Comparison of ENCODE assay signal across 8 mouse cellular contexts in the genomic region with DNA sequence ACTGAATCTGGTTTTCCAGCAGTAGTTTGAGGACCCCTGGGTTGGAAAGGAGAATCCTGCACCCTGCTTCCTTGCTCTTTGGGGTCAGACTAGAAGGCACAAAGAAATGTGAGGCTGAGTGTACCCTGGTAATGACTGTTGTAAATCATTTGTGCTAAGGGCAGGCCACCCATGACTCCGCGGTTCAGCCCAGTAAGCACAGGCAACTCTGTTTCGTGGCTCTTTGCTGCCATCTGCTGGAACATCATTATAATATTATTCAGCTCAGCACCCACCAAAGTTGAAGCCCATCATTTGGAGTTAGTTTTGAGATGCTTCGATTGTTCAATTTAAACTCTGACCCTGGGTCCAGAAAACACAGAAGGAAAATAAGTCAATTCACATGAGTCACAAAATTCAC. TPM values are rescaled to one million over a fixed set of nuclear protein-coding genes. Genes with fewer than 3 reads are reported as not detected.
DNase-seq lines count a peak whose midpoint lies in the region; ATAC-seq and TF ChIP-seq lines count a peak whose summit lies in the region.
"Had no signal": no experiment of that assay in that cellular context is flagged by ENCODE, and none has a peak within 500 bp of the region (broad histone marks: within the 10 kb centered on the region; RNA-seq: fewer than 3 reads in every experiment).

No protein-coding gene starts in this region.

- no peak overlapping the region for H3K9ac ChIP-seq in MEL (ENCODE audit: control insufficient read depth, low read depth, low read length, poor library complexity, severe bottlenecking)
- no peak overlapping the region for H3K9ac ChIP-seq in kidney, embryonic 16.5 days (replicated peaks; ENCODE audit: low read length)
- no peak overlapping the region for H3K9ac ChIP-seq in lung, embryonic 16.5 days (ENCODE audit: low read length)
- H3K9ac ChIP-seq: limb, embryonic 12.5 days had no signal

- H3K4me1 ChIP-seq in MEL (ENCODE audit: control insufficient read depth in 1 of 2, insufficient read depth in 2 of 2, low read length in 2 of 2) = no peaks in the 10 kb centered on the region
- H3K4me1 ChIP-seq in kidney, embryonic 16.5 days (ENCODE audit: insufficient read depth, low read length) = peaks cover 14% of the 10 kb centered on the region; the same call in 1 of the 2 replicates
- no peaks in the 10 kb centered on the region for H3K4me1 ChIP-seq in lung, embryonic 16.5 days (replicated peaks; ENCODE audit: control insufficient read depth, insufficient read depth, low read length)
- H3K4me1 ChIP-seq: limb, embryonic 12.5 days had no signal

- no peaks in the 10 kb centered on the region; a peak in 2 of 4 replicates for H3K27me3 ChIP-seq in MEL (ENCODE audit: control insufficient read depth in 1 of 2, insufficient read depth in 2 of 2, low read length in 2 of 2)
- no peaks in the 10 kb centered on the region; the same call in 1 of the 2 replicates for H3K27me3 ChIP-seq in kidney, embryonic 16.5 days (ENCODE audit: insufficient read depth, low read length)
- no peaks in the 10 kb centered on the region; the same call in 1 of the 2 replicates for H3K27me3 ChIP-seq in lung, embryonic 16.5 days (ENCODE audit: control insufficient read depth, insufficient read depth, low read depth, low read length)

- no peak for TF ChIP-seq POLR2A in MEL (IDR thresholded peaks at IDR 0.05; ENCODE audit: control insufficient read depth in 1 of 2, insufficient read depth in 1 of 2, low read depth in 1 of 2, low read length in 2 of 2, poor library complexity in 1 of 2)

- TF ChIP-seq EP300 in MEL (IDR thresholded peaks at IDR 0.05; ENCODE audit: low read depth in 1 of 2, low read length in 2 of 2) = no peak

- peak; percentile 72 for DNase-seq in MEL (ENCODE audit: low read depth, low spot score)
- DNase-seq in adrenal gland, adult 8-10 months = peak; percentile 30
- DNase-seq in embryo, embryonic 11.5 days (ENCODE audit: low read depth, low spot score) = peak; percentile 76
- peak; percentile 35 to 60 for DNase-seq in heart, adult 9 months (ENCODE audit: low spot score in 2 of 2)
- peak; percentile 58 for DNase-seq in retina, adult 2 months (ENCODE audit: low read depth, low spot score)

- H3K9me3 ChIP-seq in MEL (replicated peaks; ENCODE audit: insufficient read depth, low read length) = no peaks in the 10 kb centered on the region
- no peaks in the 10 kb centered on the region for H3K9me3 ChIP-seq in kidney, embryonic 16.5 days (ENCODE audit: low read length)
- H3K9me3 ChIP-seq in lung, embryonic 16.5 days (ENCODE audit: control insufficient read depth, low read length) = no peaks in the 10 kb centered on the region
- H3K9me3 ChIP-seq: limb, embryonic 12.5 days had no signal

- H3K4me2 ChIP-seq in kidney, embryonic 16.5 days (replicated peaks; ENCODE audit: low read depth, low read length) = no peak overlapping the region
- no peak overlapping the region for H3K4me2 ChIP-seq in lung, embryonic 16.5 days (ENCODE audit: low read depth, low read length)
- H3K4me2 ChIP-seq: limb, embryonic 12.5 days had no signal

- no peak overlapping the region for H3K4me3 ChIP-seq in MEL (ENCODE audit: control insufficient read depth in 1 of 2, insufficient read depth in 1 of 2, low read depth in 2 of 2, low read length in 2 of 2)
- H3K4me3 ChIP-seq in kidney, embryonic 16.5 days (ENCODE audit: low read length) = no peak overlapping the region
- H3K4me3 ChIP-seq in lung, embryonic 16.5 days (ENCODE audit: low read length) = no peak overlapping the region
- H3K4me3 ChIP-seq: limb, embryonic 12.5 days had no signal

- 6% methylated on average over 4 of the region's 4 CpGs for WGBS in kidney, embryonic 16.5 days
- 12% methylated on average over 4 of the region's 4 CpGs for WGBS in lung, embryonic 16.5 days

- peak; percentile 91 for TF ChIP-seq RAD21 in MEL (IDR thresholded peaks at IDR 0.05; ENCODE audit: low read depth, low read length)

- peak; percentile 38 to 83 (median 72) for TF ChIP-seq CTCF in MEL (IDR thresholded peaks at IDR 0.05 in 2 of 3, conservative IDR thresholded peaks at IDR 0.05 in 1 of 3; ENCODE audit: control insufficient read depth in 1 of 3, insufficient read depth in 1 of 3, low read depth in 2 of 3, low read length in 3 of 3, poor library complexity in 1 of 3, severe bottlenecking in 1 of 3)

- H3K79me2 ChIP-seq in MEL (ENCODE audit: control insufficient read depth, insufficient read depth, low read length, poor library complexity) = no peaks in the 10 kb centered on the region

- ATAC-seq in kidney, embryonic 16.5 days (ENCODE audit: low FRiP score, low TSS enrichment) = peak; percentile 88
- peak; percentile 59; the same call in 1 of the 2 replicates for ATAC-seq in lung, embryonic 16.5 days (ENCODE audit: low read depth)

- no peaks in the 10 kb centered on the region for H3K36me3 ChIP-seq in MEL (ENCODE audit: control insufficient read depth in 1 of 2, insufficient read depth in 2 of 2, low read length in 2 of 2)
- H3K36me3 ChIP-seq in kidney, embryonic 16.5 days (ENCODE audit: insufficient read depth, low read length) = no peaks in the 10 kb centered on the region
- no peaks in the 10 kb centered on the region for H3K36me3 ChIP-seq in lung, embryonic 16.5 days (ENCODE audit: control insufficient read depth, insufficient read depth, low read length)
- H3K36me3 ChIP-seq: limb, embryonic 12.5 days had no signal

- no peak overlapping the region for H3K27ac ChIP-seq in MEL (ENCODE audit: control insufficient read depth, low read depth, low read length)
- H3K27ac ChIP-seq in kidney, embryonic 16.5 days (ENCODE audit: low read length) = no peak overlapping the region
- H3K27ac ChIP-seq in lung, embryonic 16.5 days (ENCODE audit: low read length) = no peak overlapping the region
- H3K27ac ChIP-seq: limb, embryonic 12.5 days had no signal

TF ChIP-seq in MEL, 35 proteins besides CTCF, POLR2A, EP300 and RAD21:
- no peak for TF ChIP-seq MEF2A (IDR thresholded peaks at IDR 0.05; ENCODE audit: extremely low read depth, insufficient replicate concordance, low read depth, low read length, poor library complexity, severe bottlenecking)
- TF ChIP-seq TCF12 (IDR thresholded peaks at IDR 0.05; ENCODE audit: low read depth, low read length) = no peak
- no peak for TF ChIP-seq UBTF (IDR thresholded peaks at IDR 0.05; ENCODE audit: borderline replicate concordance, insufficient read depth, low read depth, low read length)
- TF ChIP-seq GATA1 (IDR thresholded peaks at IDR 0.05; ENCODE audit: low read depth, low read length) = no peak
- TF ChIP-seq MYC (IDR thresholded peaks at IDR 0.05; ENCODE audit: low read depth, low read length) = no peak
- TF ChIP-seq ZC3H11A (IDR thresholded peaks at IDR 0.05; ENCODE audit: low read depth, low read length) = peak; percentile 71
- no peak for TF ChIP-seq SIN3A (IDR thresholded peaks at IDR 0.05; ENCODE audit: low read length)
- TF ChIP-seq SMC3 (IDR thresholded peaks at IDR 0.05; ENCODE audit: low read depth, low read length) = peak; percentile 75
- TF ChIP-seq TBP (IDR thresholded peaks at IDR 0.05; ENCODE audit: low read depth, low read length) = no peak
- no peak for TF ChIP-seq TAL1 (IDR thresholded peaks at IDR 0.05; ENCODE audit: low read length)
- TF ChIP-seq USF1 (IDR thresholded peaks at IDR 0.05; ENCODE audit: low read depth, low read length) = no peak

RNA-seq across cellular contexts. Expression of a gene that starts 15.6 kb away (rescaled TPM):
- 41.5 and 52.4 TPM in 2 replicates for total RNA-seq in MEL (2012; rRNA removed)
- 10 to 100 TPM in 1 of 2 experiments, not detected in 1; 53.8 TPM for polyA plus RNA-seq in MEL (2012; ENCODE audit: insufficient read depth in 1 of 2, insufficient read length in 2 of 2, low read depth in 1 of 2, low replicate concordance in 2 of 2, missing spikeins in 1 of 2)
- 10 to 100 TPM; 28.8 to 41.7 (median 38.3) TPM for total RNA-seq in adrenal gland, adult 8-10 months (2022)
- polyA plus RNA-seq in kidney, embryonic 16.5 days (2015; fragmentation: Nextera tagmentation; extraction: Ambion mirVana) = 105 and 108 TPM in 2 replicates
- polyA plus RNA-seq in lung, embryonic 16.5 days (2015; fragmentation: Nextera tagmentation; extraction: Ambion mirVana) = 132 TPM in 2 replicates

RNA-seq across cellular contexts. Expression of a gene that starts 36.5 kb away (rescaled TPM):
- 17.9 and 20.4 TPM in 2 replicates for total RNA-seq in MEL (2012; rRNA removed)
- polyA plus RNA-seq in MEL (2012; ENCODE audit: insufficient read depth in 1 of 2, insufficient read length in 2 of 2, low read depth in 1 of 2, low replicate concordance in 2 of 2, missing spikeins in 1 of 2) = 10 to 100 TPM in 1 of 2 experiments, not detected in 1; 18.6 TPM
- 1 to 10 TPM; 1.9 to 5.6 (median 5.0) TPM for total RNA-seq in adrenal gland, adult 8-10 months (2022)
- 11.5 and 12.6 TPM in 2 replicates for polyA plus RNA-seq in kidney, embryonic 16.5 days (2015; fragmentation: Nextera tagmentation; extraction: Ambion mirVana)
- 5.9 and 7.5 TPM in 2 replicates for polyA plus RNA-seq in lung, embryonic 16.5 days (2015; fragmentation: Nextera tagmentation; extraction: Ambion mirVana)
